Mouse (Mus musculus) frontal cortex, adult (tissue): ENCODE measurements around the gene Gm28043.
"Not testable (repeated sequence)": the region's sequence is repeated elsewhere in the genome, so short reads cannot be mapped to it uniquely, and the experiment has no call there.

Experiments
- ATAC-seq: cut with Nextera tagmentation; 2 replicates; pipeline ENCODE4 v1.9.2; 2017; ENCODE audit warnings: mild to moderate bottlenecking, moderate library complexity, mixed read lengths; ENCODE audit not compliant: low TSS enrichment

The Gm28043 gene

DNA sequence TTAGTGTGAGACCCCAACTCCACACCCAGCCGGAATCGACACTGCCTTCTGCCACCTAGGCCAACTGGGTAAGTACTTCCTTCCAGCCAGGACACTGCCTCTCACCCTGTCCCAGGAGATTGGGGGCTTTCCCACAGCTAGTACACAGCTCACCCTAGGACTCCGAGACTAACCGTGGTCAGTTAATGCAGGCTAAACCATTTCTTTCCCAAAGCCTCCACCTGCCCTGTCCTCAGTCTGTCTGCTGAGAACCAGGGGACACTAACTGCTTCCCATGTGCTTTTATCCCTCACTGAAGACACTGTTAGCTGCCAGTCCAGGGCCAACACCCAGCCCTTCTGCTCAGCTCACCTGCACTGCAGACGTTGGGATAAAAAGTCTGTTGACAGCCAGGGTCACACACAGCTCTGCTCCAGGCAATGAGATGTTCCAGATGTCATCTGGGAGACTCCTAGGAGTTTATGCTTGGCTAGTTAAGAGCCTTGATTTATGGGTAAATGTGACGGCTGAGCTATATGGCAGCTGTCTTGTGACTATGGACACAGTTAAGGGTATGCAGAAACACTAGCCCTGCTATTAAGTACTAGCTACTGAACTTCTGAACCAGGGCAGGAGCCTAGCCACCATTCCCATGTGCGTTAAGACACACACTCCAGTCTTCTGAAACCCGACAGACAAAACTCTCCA is 97.2 kb downstream of the Gm28043 start:
- ATAC-seq = no peak

DNA sequence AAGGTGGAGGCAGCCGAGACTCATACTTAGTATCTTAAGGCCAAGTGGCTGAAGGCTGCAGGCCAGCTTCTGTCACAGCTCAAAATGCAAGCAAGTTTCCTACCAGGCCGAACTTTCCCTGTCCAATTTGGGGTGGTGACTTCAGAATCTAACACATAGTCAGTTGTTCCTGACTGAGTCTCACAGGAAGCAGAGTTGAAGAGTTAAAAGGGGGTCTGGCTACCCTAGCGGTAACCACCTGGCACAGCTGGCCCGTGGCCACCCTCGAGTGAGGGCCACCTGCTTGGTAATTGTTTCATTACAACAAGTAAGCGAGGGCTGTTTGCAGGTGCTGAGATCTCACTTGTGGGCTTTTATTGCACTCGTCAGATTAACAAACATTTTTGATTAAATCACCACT is 97.9 kb downstream of the Gm28043 start:
- no peak for ATAC-seq

DNA sequence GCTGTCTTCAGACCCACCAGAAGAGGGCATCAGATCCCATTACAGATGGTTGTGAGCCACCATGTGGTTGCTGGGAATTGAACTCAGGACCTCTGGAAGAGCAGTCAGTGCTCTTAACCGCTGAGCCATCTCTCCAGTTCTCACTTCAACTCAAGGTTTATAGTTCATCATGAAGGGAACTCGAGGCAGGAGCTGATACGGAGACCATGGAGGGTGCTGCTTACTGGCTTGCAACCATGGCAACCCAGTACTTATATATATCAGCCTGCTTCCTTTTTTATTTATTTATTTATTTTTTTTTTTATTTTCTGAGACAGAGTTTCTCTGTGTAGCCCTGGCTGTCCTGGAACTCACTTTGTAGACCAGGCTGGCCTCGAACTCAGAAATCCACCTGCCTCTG is 99.1 kb downstream of the Gm28043 start:
- ATAC-seq = not testable (repeated sequence)

DNA sequence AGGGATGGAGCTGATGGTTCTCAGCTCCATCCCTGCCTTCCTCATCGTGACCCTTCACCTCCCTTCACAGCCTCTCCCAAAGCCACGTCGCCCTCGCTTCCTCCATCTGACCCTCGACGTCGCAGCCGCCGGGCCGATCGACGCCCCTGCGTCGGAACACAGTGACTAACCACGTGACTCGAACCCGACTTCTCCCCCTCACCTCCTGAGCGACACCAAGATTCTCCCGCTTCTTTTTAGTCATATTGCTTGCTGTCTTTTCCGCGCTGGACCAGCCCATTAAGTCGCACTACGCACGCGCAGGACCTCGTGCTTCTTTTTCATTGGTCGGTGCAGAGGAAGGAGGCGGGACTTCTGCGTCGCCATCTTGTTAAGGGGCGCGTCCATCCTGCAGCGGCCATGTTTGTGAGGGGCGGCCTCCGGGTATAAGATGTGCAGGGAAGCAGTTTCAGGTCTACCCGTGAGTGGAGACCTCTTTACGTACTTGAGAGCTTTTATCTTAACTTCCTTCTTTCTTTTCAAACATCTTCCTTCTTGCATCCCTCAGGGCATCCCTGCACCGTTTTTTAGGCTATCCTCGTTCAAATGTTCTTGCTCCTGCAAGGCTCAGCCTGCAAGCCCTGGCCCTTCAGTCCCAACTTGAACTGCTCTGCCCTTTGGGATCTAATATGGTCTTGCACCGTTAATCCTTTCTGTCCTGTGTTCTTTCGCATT is 102.2 kb downstream of the Gm28043 start, which contains the start of gene Ccdc167:
Ccdc167 (minus strand) TSS at position 313 of the 714 bp plus-strand sequence.
- ATAC-seq = peak; percentile 96

DNA sequence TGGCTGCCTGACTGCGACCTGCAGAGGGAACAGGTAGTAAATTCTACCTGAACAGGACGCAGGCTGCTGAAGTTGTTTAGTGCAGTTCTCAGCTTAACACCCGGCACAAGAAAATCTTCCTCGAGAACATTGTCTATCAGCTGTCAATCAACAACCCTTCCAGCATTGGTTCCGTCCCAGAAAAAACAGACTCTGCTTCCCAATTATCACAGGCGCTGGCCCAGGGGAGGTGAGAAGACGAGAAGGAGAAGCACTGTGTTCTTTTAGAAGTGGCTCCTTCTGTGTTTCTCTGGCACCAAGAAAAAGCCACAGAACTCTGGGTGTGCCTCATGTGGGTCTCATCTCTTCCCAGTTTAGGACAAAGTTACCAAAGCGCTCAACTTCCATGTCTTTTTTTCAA is 104.0 kb downstream of the Gm28043 start:
- ATAC-seq = no peak

DNA sequence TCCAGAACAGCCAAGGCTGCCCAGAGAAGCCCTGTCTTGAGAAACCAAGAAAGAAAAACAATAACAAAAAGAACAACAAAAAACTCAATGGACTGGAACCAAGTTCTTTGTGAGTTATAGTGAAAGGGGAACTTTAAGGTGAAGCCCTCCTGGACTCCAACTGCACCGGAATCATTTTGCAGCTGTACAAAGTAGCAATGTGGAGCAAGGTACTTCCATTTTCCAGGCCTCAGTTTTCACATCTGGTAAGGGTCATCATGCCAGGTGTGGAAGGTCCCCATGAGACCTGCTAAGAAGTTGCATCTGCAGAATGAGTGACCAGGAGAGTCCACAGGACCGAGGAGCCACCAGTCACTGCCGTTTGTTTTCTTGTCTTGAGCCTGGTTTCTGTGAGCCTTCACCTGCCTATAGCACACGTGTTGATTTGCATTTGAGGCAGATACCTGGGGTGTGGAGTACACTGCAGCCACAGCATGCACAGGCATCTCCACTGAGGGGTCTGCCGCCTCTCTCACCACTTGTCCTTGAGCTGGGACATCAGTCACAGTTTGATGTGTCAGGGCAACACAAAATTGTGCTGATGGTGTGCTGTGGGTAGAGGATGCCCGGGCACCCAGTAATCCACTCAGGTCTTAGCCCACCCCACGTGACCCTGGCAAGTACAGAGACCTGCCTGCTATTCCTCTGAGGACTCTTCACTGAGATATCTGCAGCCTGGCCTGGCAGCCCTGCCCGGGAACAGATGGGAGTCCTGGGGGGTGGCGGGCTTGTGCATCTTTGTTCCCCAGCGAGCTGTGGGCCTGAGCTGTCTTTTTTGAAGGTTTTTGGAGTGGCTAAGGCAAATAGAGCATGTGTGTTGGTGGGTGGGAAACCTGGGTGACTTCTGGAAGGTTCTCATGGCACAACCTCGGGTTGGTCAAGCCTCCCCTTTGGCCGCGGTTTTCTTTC is 105.2 kb downstream of the Gm28043 start:
- ATAC-seq = no peak

DNA sequence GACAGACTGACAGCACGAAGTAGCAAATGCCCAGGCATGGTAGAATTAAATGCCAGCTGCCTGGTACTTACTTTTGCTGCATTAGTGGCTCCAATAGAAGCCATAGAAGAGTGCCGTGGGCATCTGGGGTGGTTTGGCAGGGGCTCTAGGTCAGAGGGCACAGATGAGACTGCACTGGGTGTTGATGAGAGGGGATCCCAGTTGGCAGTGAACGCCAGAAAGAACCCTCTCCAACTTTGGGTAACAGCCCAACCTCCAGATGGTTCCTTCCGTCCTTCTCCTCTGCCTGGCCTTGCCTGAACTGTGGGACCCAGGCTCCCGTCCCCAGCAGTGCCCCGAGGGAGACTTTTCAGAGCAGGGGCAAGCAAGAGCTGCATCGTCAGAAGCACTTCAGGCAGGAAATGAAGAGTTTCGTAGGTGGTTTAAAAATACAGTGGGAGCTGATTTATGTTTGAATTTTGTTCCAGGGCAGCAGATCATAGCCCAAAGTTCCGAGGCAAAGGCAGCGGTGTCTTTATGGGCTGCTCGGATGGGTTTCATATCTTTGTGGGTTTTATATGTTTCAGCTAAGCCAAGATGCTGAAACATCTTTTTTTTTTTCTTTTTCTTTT is 106.2 kb downstream of the Gm28043 start:
- no peak for ATAC-seq

DNA sequence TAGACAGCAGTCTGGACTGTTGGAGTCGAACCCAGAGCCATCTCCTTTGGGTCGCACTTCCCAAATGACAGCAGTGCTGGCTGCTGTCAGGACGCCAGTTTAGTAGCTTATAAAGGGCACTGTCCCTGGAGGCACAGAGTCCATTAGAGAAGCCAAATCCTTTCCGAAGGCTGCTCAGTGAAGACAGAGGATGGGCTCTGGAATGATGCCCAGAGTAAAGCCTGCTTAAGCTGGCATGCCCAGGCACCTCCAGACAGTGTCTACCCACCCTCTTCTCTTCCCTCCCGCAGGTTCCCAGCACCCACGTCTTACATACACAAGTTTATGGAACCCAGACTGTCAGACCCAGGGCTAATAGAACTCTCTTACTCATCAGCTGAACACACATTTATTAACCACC is 109.9 kb downstream of the Gm28043 start:
- peak; percentile 62; the same call in 1 of the 2 replicates for ATAC-seq

DNA sequence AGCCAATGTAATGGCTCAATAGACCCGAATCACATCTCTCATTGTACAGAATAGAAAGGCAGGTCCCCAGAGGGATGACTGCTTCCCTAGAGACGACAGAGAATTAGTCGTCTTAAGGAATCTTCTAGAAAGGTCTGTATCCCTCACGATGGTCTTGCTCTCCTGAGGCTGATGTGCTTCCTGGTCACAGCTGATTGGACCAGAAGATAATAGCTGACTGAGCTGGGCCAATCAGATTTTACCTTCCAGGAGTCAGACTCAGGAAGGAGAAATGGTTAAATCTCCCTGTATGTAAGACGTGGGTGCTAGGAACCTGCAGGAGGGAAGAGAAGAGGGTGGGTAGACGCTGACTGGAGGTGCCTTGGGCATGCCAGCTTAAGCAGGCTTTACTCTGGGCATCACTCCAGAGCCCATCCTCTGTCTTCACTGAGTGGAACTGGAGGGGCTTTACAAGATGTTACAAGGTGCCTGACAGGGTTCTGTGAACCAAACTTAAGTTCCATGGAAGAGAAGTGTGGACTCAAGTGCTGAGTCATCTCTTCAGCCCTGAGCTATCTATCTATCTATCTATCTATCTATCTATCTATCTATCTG is 110.4 kb downstream of the Gm28043 start:
- ATAC-seq = no peak; the same call in 1 of the 2 replicates

DNA sequence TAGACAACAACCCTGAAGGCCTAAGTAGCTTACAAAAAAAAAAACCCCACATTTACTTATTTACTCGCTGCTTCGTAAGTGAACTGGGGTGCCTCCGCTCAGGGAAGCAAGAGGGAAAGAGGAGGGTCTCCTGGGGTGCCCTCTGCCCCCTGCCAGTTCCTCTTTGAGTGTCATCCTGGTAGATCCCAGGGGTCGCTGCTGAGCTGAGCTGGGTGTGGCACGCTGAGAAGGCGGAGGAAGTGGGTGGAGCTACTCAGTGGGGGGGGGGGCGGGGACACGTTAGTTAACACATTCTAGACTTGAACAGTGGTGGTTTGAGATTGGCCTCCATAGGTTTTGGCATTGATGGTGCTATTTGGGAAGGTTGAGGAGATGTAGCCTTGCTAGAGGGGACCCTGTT is 113.4 kb downstream of the Gm28043 start:
- no peak for ATAC-seq

DNA sequence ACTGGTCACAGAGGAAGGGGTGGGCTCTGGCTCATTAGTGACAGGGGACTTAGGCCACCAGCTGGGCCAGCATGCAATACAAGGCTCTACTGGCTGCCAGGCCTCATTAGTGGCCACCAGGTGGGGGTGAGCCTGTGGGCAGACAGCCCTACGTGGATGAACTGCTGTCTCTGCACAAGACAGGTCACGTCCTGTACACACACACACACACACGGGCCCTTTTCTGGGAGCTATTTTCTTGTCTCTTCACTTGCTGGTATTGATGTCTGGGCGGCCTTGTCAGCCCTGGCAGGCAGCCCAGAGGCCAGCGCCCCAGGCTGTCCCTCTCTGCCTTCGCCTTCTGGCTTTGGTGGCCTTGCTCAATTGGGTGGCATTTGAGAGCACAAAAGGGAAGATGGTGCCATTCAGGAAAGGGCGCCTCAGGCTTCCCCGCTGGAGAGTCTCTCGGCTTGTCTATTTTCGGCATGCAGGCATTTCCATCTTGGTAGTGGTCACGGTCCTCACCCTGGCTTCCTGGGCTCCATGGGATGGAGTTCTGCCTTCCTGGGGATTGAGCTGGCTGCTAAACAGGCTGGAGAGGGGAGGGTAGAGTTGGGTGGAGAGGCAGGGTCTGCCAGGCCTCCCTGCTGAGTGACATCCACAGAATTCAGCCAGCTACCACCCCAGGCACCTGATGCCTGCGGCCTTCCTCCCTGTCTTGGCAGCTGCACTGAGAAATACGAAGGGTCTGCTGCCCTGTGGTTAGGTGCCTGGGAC is 116.0 kb downstream of the Gm28043 start:
- ATAC-seq = no peak

DNA sequence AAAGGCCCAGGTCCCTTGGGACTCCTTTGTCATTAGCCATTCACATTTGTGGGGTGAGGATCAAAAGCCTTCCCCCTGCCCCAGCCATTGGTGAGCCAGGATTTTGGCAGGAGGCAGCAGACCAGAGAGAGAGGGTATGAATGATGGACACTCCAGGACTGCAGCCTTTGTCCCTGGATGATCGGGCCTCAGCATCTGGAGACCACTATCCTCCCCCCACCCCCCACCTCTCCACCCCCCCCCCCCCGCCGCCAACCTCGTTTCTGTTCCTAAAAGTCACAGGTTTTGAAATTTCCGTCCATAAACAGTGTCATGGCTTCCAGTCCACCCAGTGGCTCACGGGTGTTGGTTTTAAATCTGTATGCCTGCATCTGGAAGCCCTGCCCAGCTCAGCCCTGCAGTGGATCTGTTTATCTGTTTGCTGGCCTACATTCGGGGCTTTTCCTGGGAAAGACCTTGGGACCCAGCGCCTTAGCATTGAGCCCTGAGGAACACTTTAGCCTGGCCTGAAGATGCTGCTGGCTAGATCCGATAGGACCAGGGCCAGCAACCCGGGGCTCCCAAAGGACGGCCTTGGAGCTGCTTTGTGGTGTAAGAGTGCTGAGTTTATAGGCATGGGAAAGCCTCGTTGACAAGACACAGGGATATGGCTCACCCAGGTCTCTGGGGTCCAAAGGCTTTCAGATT is 116.7 kb downstream of the Gm28043 start:
- ATAC-seq = no peak

DNA sequence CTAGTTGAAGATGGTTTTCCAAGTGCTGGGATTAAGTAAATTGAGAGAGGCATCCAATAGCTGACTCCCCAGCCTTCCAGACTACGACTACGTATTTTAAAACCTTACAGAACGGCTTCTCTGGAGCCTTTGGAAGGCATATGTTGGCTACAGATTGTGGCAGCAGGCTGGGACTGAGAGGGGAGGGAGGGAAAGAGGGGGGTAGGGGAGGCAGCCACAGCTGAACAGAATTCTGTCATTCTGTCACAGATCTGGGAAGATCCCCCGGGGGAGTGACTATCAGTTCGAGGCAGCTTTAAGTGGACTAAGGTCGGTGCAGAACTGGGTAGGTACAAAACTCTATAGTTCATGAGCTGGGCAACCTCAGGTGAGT is 117.3 kb downstream of the Gm28043 start:
- no peak for ATAC-seq

DNA sequence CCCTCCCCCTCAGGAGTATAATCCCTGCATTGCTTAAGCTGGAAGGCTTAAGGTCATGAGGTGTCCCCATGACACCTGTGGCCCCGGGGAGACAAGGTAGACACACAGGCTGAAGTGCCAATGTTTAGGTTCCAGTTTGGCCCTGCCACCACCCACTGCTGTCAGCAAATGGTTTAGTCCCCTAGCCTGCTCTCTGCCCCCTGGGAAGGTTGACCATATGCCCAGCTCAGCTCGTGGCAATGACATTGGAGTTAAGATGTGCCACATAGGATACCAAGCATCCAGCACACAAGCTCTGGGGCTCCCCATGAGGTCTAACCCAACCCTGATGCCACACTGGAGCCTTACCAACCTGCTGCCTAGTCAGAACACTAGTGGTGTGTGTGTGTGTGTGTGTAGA is 117.8 kb downstream of the Gm28043 start:
- no peak for ATAC-seq

DNA sequence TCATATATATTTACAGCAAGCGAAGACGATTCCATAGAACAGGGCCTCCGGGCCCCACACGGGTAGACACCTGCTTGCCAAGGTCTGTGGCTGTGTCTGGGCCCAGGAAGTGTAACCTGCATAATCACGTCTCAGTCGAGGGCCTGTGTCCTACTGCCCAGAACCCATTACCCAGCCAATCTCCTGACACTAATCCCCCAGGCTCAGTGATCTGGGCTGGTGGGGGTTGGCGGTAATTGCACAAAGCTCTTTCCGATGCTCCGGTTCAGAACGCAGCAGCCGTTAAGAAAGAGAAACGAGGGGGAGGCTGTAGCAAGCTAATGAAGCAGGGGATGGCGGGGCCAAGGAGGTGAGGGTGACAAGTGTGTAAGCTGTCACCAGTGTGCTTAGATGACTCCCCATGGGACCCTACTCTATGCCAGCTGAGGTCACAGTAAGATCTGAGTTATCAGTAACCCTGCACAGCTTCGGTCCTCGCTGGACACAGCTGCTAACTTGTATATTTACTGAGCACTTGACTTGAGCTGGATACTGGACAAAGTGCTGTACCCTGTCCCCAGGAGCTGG is 121.9 kb downstream of the Gm28043 start:
- ATAC-seq = no peak

DNA sequence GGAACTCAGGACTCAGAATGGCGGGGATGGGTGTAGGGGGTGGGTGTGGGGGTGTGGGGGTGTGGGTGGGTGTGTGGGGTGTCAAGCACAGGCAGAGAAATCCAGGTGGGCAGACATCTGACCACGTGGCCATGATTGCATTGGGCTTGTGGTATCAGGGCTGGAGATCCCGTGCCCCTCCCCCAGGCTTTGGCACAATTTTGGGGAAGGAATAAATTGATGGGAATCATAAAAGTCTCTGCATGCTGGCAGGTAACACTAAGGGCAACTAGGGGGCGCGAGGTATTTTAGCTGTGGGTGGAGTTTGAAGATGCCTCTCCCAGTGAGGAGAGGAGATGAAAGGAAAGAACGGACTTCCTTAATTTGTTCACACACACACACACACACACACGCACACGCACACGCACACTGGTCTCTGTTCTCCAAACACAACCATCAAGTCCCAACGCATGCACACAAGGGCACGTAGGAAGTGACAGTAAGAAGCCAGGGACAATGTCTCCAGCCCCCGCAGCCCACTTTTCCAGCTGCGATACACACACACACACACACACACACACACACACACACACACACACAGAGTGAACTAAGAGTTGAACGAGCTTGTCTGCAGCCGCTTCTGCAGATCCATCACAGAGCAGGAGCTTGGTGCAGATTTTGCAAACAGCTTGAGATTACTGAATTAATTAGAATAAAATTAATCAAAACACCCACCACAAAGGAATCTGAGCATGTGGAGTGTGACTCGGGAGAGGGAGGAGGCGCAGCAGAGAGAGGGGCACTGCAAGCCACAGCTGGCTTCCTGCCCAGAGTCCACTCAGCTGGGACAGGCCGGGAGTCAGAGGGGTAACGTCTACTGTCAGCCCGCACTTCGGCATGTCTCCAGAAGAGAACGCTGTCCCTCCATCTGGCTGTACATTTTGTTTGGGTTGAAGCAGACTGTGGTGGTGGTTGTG is 123.5 kb downstream of the Gm28043 start:
- ATAC-seq = peak; percentile 23; the same call in 1 of the 2 replicates

DNA sequence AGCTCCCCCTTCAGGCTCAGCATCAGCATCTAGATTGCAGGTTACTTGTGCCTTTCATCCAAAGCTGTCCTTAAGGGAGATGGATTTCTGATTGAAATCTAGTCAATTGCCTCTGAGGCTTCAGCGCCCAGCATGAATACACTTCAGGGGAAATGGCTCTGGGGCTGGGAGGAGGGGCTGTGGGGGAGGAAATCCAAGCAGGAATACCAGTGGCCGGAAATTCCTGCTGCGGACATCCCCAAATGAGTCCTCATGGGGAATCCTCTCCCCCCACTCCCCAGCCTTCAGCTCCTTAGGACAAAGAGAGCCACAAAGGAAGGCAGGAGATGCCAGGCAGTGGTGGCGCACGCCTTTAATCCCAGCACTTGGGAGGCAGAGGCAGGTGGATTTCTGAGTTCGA is 132.8 kb downstream of the Gm28043 start:
- ATAC-seq = no peak
